Mouse (Mus musculus): ENCODE measurements around the gene Mdp1. TPM values are rescaled to one million over a fixed set of nuclear protein-coding genes. Genes with fewer than 3 reads are reported as not detected.

The Mdp1 gene
- polyA plus RNA-seq, 1 experiment from 2014 or later = 61.9 TPM

DNA sequence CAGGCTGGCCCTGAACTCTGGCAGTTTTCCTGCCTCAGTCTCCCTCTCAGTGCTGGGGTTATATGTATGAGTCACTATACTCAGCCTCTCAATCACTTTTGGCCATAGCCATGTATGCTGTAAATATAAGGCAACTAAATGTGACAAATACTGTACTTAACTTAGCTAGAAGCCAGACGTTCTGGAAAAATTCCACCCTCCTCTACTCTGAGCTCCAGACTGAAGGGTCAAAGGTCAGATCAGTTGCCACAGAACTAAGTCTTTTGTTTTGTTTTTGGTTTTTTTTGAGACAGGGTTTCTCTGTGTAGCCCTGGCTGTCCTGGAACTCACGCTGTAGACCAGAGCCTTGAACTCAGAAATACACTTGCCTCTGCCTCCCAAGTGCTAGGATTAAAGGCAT, 44.4 kb downstream of the Mdp1 start:
- Histone ChIP-seq H3K4me1 (replicated peaks; ENCODE audit: control insufficient read depth, insufficient read depth, low read length) (peaks cover 3% of the 10 kb centered on the region; the same call in 1 of the 2 replicates), H3K36me3 (ENCODE audit: control insufficient read depth, insufficient read depth, low read length) (no peaks in the 10 kb centered on the region), H3K9me3 (ENCODE audit: control insufficient read depth, low read length) (no peaks in the 10 kb centered on the region), H3K27me3 (ENCODE audit: control insufficient read depth, insufficient read depth, low read length) (no peaks in the 10 kb centered on the region), H3K9ac (ENCODE audit: low read length) (no peak overlapping the region), H3K4me3 (ENCODE audit: low read depth, low read length) (no peak overlapping the region), H3K27ac (ENCODE audit: low read depth, low read length) (no peak overlapping the region), H3K4me2 (ENCODE audit: low read depth, low read length, severe bottlenecking) (no peak overlapping the region)
- WGBS = 54% methylated on average over 2 of the region's 2 CpGs
- no peak for ATAC-seq (replicated peaks; ENCODE audit: low FRiP score)
- no peak for DNase-seq (ENCODE audit: low spot score)

DNA sequence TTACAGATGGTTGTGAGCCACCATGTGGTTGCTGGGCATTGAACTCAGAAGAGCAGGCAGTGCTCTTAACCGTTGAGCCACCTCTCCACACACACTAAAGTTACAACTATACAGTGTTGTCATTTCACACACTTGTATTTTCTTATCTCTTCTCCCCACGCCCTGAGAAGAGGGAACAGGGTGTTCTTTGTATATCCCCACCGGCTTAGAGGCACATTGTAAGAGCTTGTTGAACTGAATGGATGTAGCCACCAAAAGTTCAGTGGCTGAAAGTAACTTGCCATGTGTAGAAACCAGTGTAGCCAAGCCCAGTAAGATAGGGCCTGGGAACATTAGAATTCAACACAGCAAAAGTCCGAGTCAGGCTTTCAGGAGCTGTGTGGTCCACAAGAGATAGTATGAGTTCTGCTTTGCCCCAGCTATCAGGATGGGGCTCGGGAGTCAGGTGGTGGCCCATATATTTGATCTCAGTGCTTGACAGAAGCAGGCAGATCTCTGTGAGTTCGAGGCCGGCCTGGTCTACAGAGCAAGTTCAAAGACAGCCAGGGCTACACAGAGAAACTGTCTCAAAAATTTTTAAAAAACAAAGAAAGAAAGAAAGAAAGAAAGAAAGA, 45.6 kb downstream of the Mdp1 start:
- Histone ChIP-seq H3K9me3 (ENCODE audit: control insufficient read depth, low read length) (no peaks in the 10 kb centered on the region), H3K27ac (ENCODE audit: low read depth, low read length) (no peak overlapping the region), H3K9ac (ENCODE audit: low read length) (no peak overlapping the region), H3K36me3 (ENCODE audit: control insufficient read depth, insufficient read depth, low read length) (no peaks in the 10 kb centered on the region), H3K4me2 (ENCODE audit: low read depth, low read length, severe bottlenecking) (no peak overlapping the region), H3K4me3 (ENCODE audit: low read depth, low read length) (no peak overlapping the region), H3K4me1 (replicated peaks; ENCODE audit: control insufficient read depth, insufficient read depth, low read length) (peaks cover 3% of the 10 kb centered on the region; the same call in 1 of the 2 replicates), H3K27me3 (ENCODE audit: control insufficient read depth, insufficient read depth, low read length) (no peaks in the 10 kb centered on the region)
- ATAC-seq (replicated peaks; ENCODE audit: low FRiP score) (no peak), DNase-seq (ENCODE audit: low spot score) (no peak)
- 85% methylated on average over 7 of the region's 7 CpGs for WGBS

DNA sequence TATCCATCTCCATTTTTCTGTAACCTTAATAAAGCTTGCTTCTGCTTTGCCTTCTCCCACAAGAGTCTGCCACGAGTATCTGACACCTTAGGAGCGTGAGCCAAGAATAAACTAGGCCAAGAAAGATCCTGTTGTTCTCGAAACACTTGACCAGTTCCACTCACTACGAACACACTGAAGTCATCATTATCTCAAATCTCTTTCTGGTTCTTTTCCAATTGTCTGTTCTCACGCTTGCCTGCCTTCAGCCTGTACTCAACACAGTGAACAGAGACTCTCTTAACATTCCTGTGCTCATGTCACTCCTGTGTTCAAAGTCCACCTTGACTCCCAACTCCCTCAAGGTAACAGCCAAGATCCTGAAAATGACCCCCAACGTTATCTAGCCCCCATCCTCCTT, 47.0 kb downstream of the Mdp1 start:
- no peak overlapping the region for H3K27ac ChIP-seq (ENCODE audit: low read depth, low read length)
- ATAC-seq (replicated peaks; ENCODE audit: low FRiP score) (no peak), DNase-seq (ENCODE audit: low spot score) (no peak)
- no peak overlapping the region for H3K4me3 ChIP-seq (ENCODE audit: low read depth, low read length)
- H3K4me1 ChIP-seq (replicated peaks; ENCODE audit: control insufficient read depth, insufficient read depth, low read length) = no peaks in the 10 kb centered on the region
- no peak overlapping the region for H3K9ac ChIP-seq (ENCODE audit: low read length)
- H3K4me2 ChIP-seq (ENCODE audit: low read depth, low read length, severe bottlenecking) = no peak overlapping the region
- H3K9me3 ChIP-seq (ENCODE audit: control insufficient read depth, low read length) = no peaks in the 10 kb centered on the region
- H3K36me3 ChIP-seq (ENCODE audit: control insufficient read depth, insufficient read depth, low read length) = no peaks in the 10 kb centered on the region
- no peaks in the 10 kb centered on the region for H3K27me3 ChIP-seq (ENCODE audit: control insufficient read depth, insufficient read depth, low read length)
- WGBS = 83% methylated on average over 6 of the region's 6 CpGs

DNA sequence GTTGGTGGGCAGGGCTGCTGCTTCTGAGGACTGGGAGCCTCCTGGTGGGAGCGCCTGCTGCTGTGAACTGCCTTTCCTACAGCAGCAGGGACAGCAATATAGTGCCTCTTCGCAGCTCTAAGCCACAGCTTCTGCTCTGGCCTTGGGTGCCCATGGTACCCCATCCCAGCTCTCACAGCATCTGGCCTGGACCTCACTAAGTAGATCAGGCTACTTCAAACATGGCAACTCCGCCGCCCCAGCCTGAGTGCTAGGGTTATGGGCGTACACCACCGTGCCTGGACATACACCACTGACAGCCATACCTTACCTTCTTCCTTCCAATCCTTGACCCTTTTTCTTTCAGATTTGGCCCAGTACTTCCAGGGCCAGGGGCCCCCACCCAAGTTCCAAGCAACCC, 52.0 kb downstream of the Mdp1 start:
- Histone ChIP-seq H3K27ac (ENCODE audit: low read depth, low read length) (no peak overlapping the region), H3K36me3 (ENCODE audit: control insufficient read depth, insufficient read depth, low read length) (no peaks in the 10 kb centered on the region; the same call in 1 of the 2 replicates), H3K4me2 (ENCODE audit: low read depth, low read length, severe bottlenecking) (no peak overlapping the region), H3K9me3 (ENCODE audit: control insufficient read depth, low read length) (no peaks in the 10 kb centered on the region), H3K9ac (ENCODE audit: low read length) (no peak overlapping the region), H3K27me3 (ENCODE audit: control insufficient read depth, insufficient read depth, low read length) (no peaks in the 10 kb centered on the region), H3K4me1 (replicated peaks; ENCODE audit: control insufficient read depth, insufficient read depth, low read length) (no peaks in the 10 kb centered on the region; the same call in 1 of the 2 replicates), H3K4me3 (ENCODE audit: low read depth, low read length) (no peak overlapping the region)
- 94% methylated on average over 6 of the region's 6 CpGs for WGBS
- DNase-seq (ENCODE audit: low spot score) (no peak), ATAC-seq (replicated peaks; ENCODE audit: low FRiP score) (no peak)

Other genes with a start within 250 kb of the Mdp1 start
- 30.2 and 36.5 TPM in 2 replicates for gene Dhrs4, start 181.8 kb downstream of the Mdp1 start, polyA plus RNA-seq (2014; fragmentation: Nextera tagmentation; extraction: Ambion mirVana)
- gene Carmil3, start 169.9 kb downstream of the Mdp1 start, polyA plus RNA-seq (2014; fragmentation: Nextera tagmentation; extraction: Ambion mirVana) = 13.3 and 14.6 TPM in 2 replicates
- 0.21 and 0.28 TPM in 2 replicates for gene Cpne6, start 150.1 kb downstream of the Mdp1 start, polyA plus RNA-seq (2014; fragmentation: Nextera tagmentation; extraction: Ambion mirVana)
- not detected in 2 replicates for gene Nrl, start 135.5 kb downstream of the Mdp1 start, polyA plus RNA-seq (2014; fragmentation: Nextera tagmentation; extraction: Ambion mirVana)
- 16.2 and 17.8 TPM in 2 replicates for gene Pck2, start 120.2 kb downstream of the Mdp1 start, polyA plus RNA-seq (2014; fragmentation: Nextera tagmentation; extraction: Ambion mirVana)
- gene Dcaf11, start 100.5 kb downstream of the Mdp1 start, polyA plus RNA-seq (2014; fragmentation: Nextera tagmentation; extraction: Ambion mirVana) = 74.2 and 74.6 TPM in 2 replicates
- 0.71 TPM in 1 of 2 replicates, not detected in the other for gene A730061H03Rik, start 100.1 kb downstream of the Mdp1 start, polyA plus RNA-seq (2014; fragmentation: Nextera tagmentation; extraction: Ambion mirVana)
- not detected in 2 replicates for gene Fitm1, start 84.9 kb downstream of the Mdp1 start, polyA plus RNA-seq (2014; fragmentation: Nextera tagmentation; extraction: Ambion mirVana)
- 100 and 105 TPM in 2 replicates for gene Psme1, start 82.4 kb downstream of the Mdp1 start, polyA plus RNA-seq (2014; fragmentation: Nextera tagmentation; extraction: Ambion mirVana)
- 3.4 and 4.7 TPM in 2 replicates for gene Emc9, start 75.2 kb downstream of the Mdp1 start, polyA plus RNA-seq (2014; fragmentation: Nextera tagmentation; extraction: Ambion mirVana)
- 178 and 187 TPM in 2 replicates for gene Psme2, start 69.4 kb downstream of the Mdp1 start, polyA plus RNA-seq (2014; fragmentation: Nextera tagmentation; extraction: Ambion mirVana)
- gene Rnf31, start 68.8 kb downstream of the Mdp1 start, polyA plus RNA-seq (2014; fragmentation: Nextera tagmentation; extraction: Ambion mirVana) = 13.7 and 18.1 TPM in 2 replicates
- 6.5 and 8.6 TPM in 2 replicates for gene Irf9, start 56.9 kb downstream of the Mdp1 start, polyA plus RNA-seq (2014; fragmentation: Nextera tagmentation; extraction: Ambion mirVana)
- 4.8 and 5.5 TPM in 2 replicates for gene Rec8, start 42.5 kb downstream of the Mdp1 start, polyA plus RNA-seq (2014; fragmentation: Nextera tagmentation; extraction: Ambion mirVana)
- 77.2 and 104 TPM in 2 replicates for gene Ipo4, start 24.6 kb downstream of the Mdp1 start, polyA plus RNA-seq (2014; fragmentation: Nextera tagmentation; extraction: Ambion mirVana)
- 3.4 and 4.0 TPM in 2 replicates for gene Gm49378, start 22.6 kb downstream of the Mdp1 start, polyA plus RNA-seq (2014; fragmentation: Nextera tagmentation; extraction: Ambion mirVana)
- 77.1 and 78.4 TPM in 2 replicates for gene Tm9sf1, start 16.7 kb downstream of the Mdp1 start, polyA plus RNA-seq (2014; fragmentation: Nextera tagmentation; extraction: Ambion mirVana)
- 0.76 and 0.99 TPM in 2 replicates for gene Tssk4, start 10.3 kb downstream of the Mdp1 start, polyA plus RNA-seq (2014; fragmentation: Nextera tagmentation; extraction: Ambion mirVana)
- gene Gmpr2, start 11.4 kb upstream of the Mdp1 start, polyA plus RNA-seq (2014; fragmentation: Nextera tagmentation; extraction: Ambion mirVana) = 59.7 and 62.5 TPM in 2 replicates
- gene Nedd8, start 11.6 kb upstream of the Mdp1 start, polyA plus RNA-seq (2014; fragmentation: Nextera tagmentation; extraction: Ambion mirVana) = 583 and 616 TPM in 2 replicates
- 73.8 and 74.8 TPM in 2 replicates for gene Tinf2, start 21.3 kb upstream of the Mdp1 start, polyA plus RNA-seq (2014; fragmentation: Nextera tagmentation; extraction: Ambion mirVana)
- gene Tgm1, start 53.4 kb upstream of the Mdp1 start, polyA plus RNA-seq (2014; fragmentation: Nextera tagmentation; extraction: Ambion mirVana) = 0.21 and 1.4 TPM in 2 replicates
- 23.4 and 27.1 TPM in 2 replicates for gene Rabggta, start 61.8 kb upstream of the Mdp1 start, polyA plus RNA-seq (2014; fragmentation: Nextera tagmentation; extraction: Ambion mirVana)
- gene Dhrs1, start 85.2 kb upstream of the Mdp1 start, polyA plus RNA-seq (2014; fragmentation: Nextera tagmentation; extraction: Ambion mirVana) = 63.6 and 76.7 TPM in 2 replicates
- gene Nop9, start 85.2 kb upstream of the Mdp1 start, polyA plus RNA-seq (2014; fragmentation: Nextera tagmentation; extraction: Ambion mirVana) = 54.2 and 57.4 TPM in 2 replicates
- not detected in 2 replicates for gene Cideb, start 98.0 kb upstream of the Mdp1 start, polyA plus RNA-seq (2014; fragmentation: Nextera tagmentation; extraction: Ambion mirVana)
- gene Ltb4r2, start 100.9 kb upstream of the Mdp1 start, polyA plus RNA-seq (2014; fragmentation: Nextera tagmentation; extraction: Ambion mirVana) = 0.32 and 0.43 TPM in 2 replicates
- 0.45 TPM in 1 of 2 replicates, not detected in the other for gene Ltb4r1, start 105.5 kb upstream of the Mdp1 start, polyA plus RNA-seq (2014; fragmentation: Nextera tagmentation; extraction: Ambion mirVana)
- gene Adcy4, start 123.6 kb upstream of the Mdp1 start, polyA plus RNA-seq (2014; fragmentation: Nextera tagmentation; extraction: Ambion mirVana) = 6.1 and 7.2 TPM in 2 replicates
- 6.6 and 9.7 TPM in 2 replicates for gene Ripk3, start 128.4 kb upstream of the Mdp1 start, polyA plus RNA-seq (2014; fragmentation: Nextera tagmentation; extraction: Ambion mirVana)
- 30.8 and 32.7 TPM in 2 replicates for gene Nfatc4, start 162.6 kb upstream of the Mdp1 start, polyA plus RNA-seq (2014; fragmentation: Nextera tagmentation; extraction: Ambion mirVana)
- 20.2 and 20.3 TPM in 2 replicates for gene Nynrin, start 193.5 kb upstream of the Mdp1 start, polyA plus RNA-seq (2014; fragmentation: Nextera tagmentation; extraction: Ambion mirVana)
- gene Cbln3, start 223.9 kb upstream of the Mdp1 start, polyA plus RNA-seq (2014; fragmentation: Nextera tagmentation; extraction: Ambion mirVana) = 0.37 TPM in 1 of 2 replicates, not detected in the other
- gene Khnyn, start 224.4 kb upstream of the Mdp1 start, polyA plus RNA-seq (2014; fragmentation: Nextera tagmentation; extraction: Ambion mirVana) = 13.6 and 14.9 TPM in 2 replicates
- 38.0 and 48.6 TPM in 2 replicates for gene Sdr39u1, start 239.8 kb upstream of the Mdp1 start, polyA plus RNA-seq (2014; fragmentation: Nextera tagmentation; extraction: Ambion mirVana)